Mouse (Mus musculus) kidney, postnatal 0 days (tissue): ENCODE measurements at regions not wholly inside any gene's neighbourhood (a gene's known extent, or its start where the extent isn't known, plus 50 kb on each side); places are given as distances from the start of the nearest gene placed in this dataset.

Source experiments
- ATAC-seq: fragments of 200-750 bp; cut with Nextera tagmentation; replicated peaks from 2 replicates; pipeline ENCODE4 v1.8.0; 2017; ENCODE audit warnings: low read depth, moderate number of reproducible peaks, moderate TSS enrichment, moderate library complexity; ENCODE audit not compliant: low FRiP score
- DNase-seq: peaks from one replicate; pipeline ENCODE4 v3.0.0-alpha.2; 2016; ENCODE audit warnings: low spot score
- H3K27ac ChIP-seq: fragments of 300-500 bp; sonication (generic); 2 replicates; pipeline ENCODE4 v1.5.1; 2014; ENCODE audit warnings: mild to moderate bottlenecking
- H3K27me3 ChIP-seq: fragments of 300-500 bp; sonication (generic); 2 replicates; pipeline ENCODE4 v1.6.1; 2014; ENCODE audit warnings: low read length, mixed read lengths; ENCODE audit not compliant: insufficient read depth
- H3K36me3 ChIP-seq: fragments of 300-500 bp; sonication (generic); 2 replicates; pipeline ENCODE4 v1.6.1; 2014; ENCODE audit warnings: low read length, mixed read lengths; ENCODE audit not compliant: insufficient read depth
- H3K4me1 ChIP-seq: fragments of 300-500 bp; sonication (generic); replicated peaks from 2 replicates; pipeline ENCODE4 v1.6.1; 2014; ENCODE audit warnings: antibody characterized with exemption, low read length, mixed read lengths; ENCODE audit not compliant: insufficient read depth
- H3K4me2 ChIP-seq: fragments of 300-500 bp; sonication (generic); 2 replicates; pipeline ENCODE4 v1.6.1; 2014; ENCODE audit warnings: mild to moderate bottlenecking, low read length, moderate library complexity, mixed read lengths
- H3K4me3 ChIP-seq: fragments of 300-500 bp; sonication (generic); replicated peaks from 2 replicates; pipeline ENCODE4 v1.5.1; 2014; ENCODE audit warnings: low read depth, low read length
- H3K9ac ChIP-seq: fragments of 300-500 bp; sonication (generic); 2 replicates; pipeline ENCODE4 v1.6.1; 2014; ENCODE audit warnings: low read depth, low read length
- H3K9me3 ChIP-seq: fragments of 300-500 bp; sonication (generic); replicated peaks from 2 replicates; pipeline ENCODE4 v1.6.1; 2016; ENCODE audit warnings: low read length, inconsistent platforms, mixed read lengths
- CTCF ChIP-seq: IDR thresholded peaks from 2 replicates; pipeline ENCODE4 v1.5.1; 2016; ENCODE audit warnings: antibody characterized with exemption, low read depth, mild to moderate bottlenecking, moderate library complexity
- WGBS: fragments of 180-500 bp; shearing (Covaris S2); extraction: QIAGEN DNeasy Blood & Tissue Kit; methylation state at CpG from one replicate; pipeline ENCODE4 v1.1.7; 2014; 5-methylcytosine and 5-hydroxymethylcytosine counted together

DNA sequence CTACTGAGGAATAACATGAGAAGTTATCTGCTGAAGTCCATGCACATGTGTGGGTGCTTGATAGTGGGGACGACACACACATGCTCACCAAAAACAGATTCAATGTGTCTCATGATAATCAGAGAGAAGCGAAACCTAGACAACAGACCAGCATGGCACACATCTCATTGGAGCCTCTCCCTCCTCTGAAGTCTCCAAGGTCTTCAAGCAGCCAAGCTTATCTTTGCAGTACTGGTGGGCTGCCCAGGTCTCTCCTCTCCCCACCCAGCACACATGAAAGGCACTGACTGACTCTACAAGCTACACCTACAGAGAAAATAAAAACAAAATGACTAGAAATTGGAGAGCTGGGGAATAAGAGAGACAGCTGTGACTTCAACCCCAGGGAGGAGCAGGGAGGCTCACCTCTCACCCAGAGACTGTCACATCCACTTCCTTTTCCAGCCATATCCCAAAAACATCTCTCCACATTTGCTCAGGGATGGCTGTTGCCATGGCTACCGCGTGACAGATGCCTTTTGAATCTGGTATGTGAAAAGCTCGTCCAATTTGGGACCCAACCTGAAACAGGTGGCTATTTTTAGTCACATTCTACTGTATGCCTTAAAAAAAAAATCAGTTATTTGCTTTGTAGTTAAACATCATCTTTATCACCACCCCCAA, 62.7 kb upstream of the Lclat1 start:
- H3K27ac ChIP-seq, result no peak overlapping the region
- ATAC-seq (no peak), DNase-seq (no peak)
- H3K9ac ChIP-seq, result no peak overlapping the region
- no peak for TF ChIP-seq CTCF
- no peaks in the 10 kb centered on the region for H3K36me3 ChIP-seq
- no peak overlapping the region for H3K4me2 ChIP-seq
- no peak overlapping the region for H3K4me3 ChIP-seq
- no peaks in the 10 kb centered on the region for H3K4me1 ChIP-seq
- no peaks in the 10 kb centered on the region for H3K9me3 ChIP-seq
- WGBS, result 80% methylated on average over 5 of the region's 5 CpGs
- no peaks in the 10 kb centered on the region for H3K27me3 ChIP-seq

DNA sequence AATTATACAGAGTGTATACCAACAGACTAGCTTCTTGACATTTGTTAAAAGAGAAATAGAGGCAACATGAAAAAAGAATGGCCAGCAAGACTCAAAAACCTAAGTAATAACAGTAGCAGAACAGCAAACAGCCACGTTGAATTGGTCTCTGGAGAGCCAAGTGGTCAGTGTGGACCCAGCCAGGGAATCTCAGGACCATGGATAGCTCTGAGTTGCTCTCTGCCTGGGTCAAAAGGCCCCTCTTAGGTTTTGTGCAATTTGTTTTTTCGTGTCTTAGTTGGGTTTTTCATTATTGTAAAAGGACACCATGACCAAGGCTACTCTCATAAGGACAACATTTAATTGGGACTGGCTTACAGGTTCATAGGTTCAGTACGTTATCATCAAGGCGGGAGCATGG, 60.8 kb upstream of the Lclat1 start:
- Histone ChIP-seq H3K27ac (no peak overlapping the region), H3K9me3 (no peaks in the 10 kb centered on the region), H3K4me2 (no peak overlapping the region), H3K4me3 (no peak overlapping the region), H3K36me3 (no peaks in the 10 kb centered on the region), H3K9ac (no peak overlapping the region), H3K4me1 (no peaks in the 10 kb centered on the region), H3K27me3 (no peaks in the 10 kb centered on the region)
- WGBS, result 54% methylated on average over 4 of the region's 4 CpGs
- TF ChIP-seq CTCF, result no peak
- ATAC-seq (no peak), DNase-seq (peak; percentile 58)

DNA sequence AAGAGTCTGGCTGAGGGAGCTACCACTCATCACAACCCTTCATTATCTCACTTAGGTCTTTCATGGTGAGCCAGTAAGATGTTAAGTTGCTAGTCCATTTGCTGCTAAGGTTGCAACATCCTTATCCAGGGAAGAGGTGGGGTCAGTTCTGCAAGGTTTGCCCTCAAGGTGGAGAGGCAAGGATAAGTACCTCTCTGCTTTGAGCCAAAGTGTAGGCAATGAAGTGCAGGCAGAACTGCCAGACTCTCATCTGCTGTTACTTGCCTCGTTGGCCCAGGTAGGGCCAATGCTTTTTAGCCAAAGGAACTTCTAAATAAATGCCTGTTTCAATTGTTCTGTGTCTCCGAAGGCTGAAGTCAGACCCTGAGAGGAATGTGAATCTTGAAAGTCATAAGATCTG, 59.6 kb upstream of the Lclat1 start:
- no peak overlapping the region for H3K27ac ChIP-seq
- WGBS, result 80% methylated on average over 2 of the region's 2 CpGs
- DNase-seq, result no peak

DNA sequence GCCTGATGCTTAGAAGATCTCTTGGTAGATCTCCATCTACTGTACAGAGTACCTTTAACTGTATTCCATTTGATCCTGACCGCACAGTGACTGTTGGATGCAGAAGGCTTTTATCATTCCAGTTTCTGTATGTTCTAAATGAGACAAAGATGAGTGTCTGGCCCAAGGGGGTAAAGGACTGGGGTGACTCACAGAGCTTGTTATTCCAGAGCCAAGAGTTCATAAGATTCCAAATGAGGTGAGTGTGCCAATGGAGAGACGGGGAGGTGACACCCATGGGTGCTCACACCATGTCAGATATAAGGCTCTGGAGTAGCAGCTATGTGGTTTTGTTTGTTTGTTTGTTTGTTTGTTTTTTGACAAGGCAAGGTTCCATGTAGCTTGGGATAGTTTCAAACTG, 54.8 kb upstream of the Lclat1 start:
- Histone ChIP-seq H3K27ac (peak overlapping the region; percentile 57), H3K9ac (no peak overlapping the region), H3K4me1 (0 out of 2 replicates have a peak, but pooled peaks cover 7% of the 10 kb centered on the region), H3K27me3 (no peaks in the 10 kb centered on the region), H3K9me3 (no peaks in the 10 kb centered on the region), H3K36me3 (no peaks in the 10 kb centered on the region), H3K4me3 (no peak overlapping the region), H3K4me2 (no peak overlapping the region)
- ATAC-seq, result no peak
- 80% methylated on average over 2 of the region's 2 CpGs for WGBS
- DNase-seq, result no peak
- TF ChIP-seq CTCF, result no peak

More for the DNA sequence above, 59.6 kb upstream of the Lclat1 start:
- H3K4me1 ChIP-seq, result 0 out of 2 replicates have a peak, but pooled peaks cover 1% of the 10 kb centered on the region
- no peak for TF ChIP-seq CTCF
- H3K4me3 ChIP-seq, result no peak overlapping the region
- H3K4me2 ChIP-seq, result no peak overlapping the region
- no peaks in the 10 kb centered on the region for H3K27me3 ChIP-seq
- no peaks in the 10 kb centered on the region for H3K9me3 ChIP-seq
- H3K9ac ChIP-seq, result no peak overlapping the region
- ATAC-seq, result no peak
- no peaks in the 10 kb centered on the region for H3K36me3 ChIP-seq

DNA sequence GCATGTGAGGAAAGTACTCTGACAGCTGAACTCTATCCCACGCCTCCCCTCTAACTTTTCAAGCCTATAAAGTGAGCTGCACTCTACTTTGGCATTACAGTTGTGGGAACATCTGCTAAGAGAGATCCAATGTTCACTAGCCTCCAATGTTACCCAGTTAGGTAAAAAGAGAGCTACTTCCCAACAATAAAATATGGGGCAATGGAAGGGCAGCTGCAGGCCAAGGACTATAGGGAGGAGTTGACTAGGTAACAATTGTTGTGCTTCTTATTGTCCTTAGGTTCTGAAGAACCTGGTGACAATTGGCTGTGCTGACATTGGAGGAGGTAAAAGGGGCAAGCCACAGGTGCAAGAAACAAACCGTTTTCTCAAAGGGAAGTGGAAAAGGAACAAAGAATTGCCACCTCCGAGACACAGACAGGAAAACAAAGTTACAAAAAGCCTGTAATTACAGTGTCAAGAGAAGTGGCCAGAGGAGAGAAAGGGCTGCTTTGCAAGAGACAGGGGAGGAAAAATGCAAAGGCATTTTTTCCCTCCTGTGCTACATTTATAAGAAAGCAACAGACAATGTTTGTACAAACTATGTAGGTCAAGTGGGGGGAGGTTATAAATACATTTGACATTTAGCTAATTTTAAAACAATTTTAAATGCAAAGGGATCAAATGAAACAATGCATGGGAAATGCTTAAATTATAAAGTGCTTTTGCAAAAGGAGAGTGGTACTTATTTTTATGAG, 54.1 kb upstream of the Lclat1 start:
- Histone ChIP-seq H3K27ac (peak overlapping the region; percentile 57), H3K4me3 (no peak overlapping the region), H3K4me2 (no peak overlapping the region), H3K27me3 (no peaks in the 10 kb centered on the region), H3K9ac (no peak overlapping the region), H3K36me3 (no peaks in the 10 kb centered on the region), H3K9me3 (no peaks in the 10 kb centered on the region), H3K4me1 (0 out of 2 replicates have a peak, but pooled peaks cover 7% of the 10 kb centered on the region)
- ATAC-seq (no peak), DNase-seq (peak; percentile 63)
- WGBS, result 19% methylated on average over 3 of the region's 3 CpGs
- no peak for TF ChIP-seq CTCF

DNA sequence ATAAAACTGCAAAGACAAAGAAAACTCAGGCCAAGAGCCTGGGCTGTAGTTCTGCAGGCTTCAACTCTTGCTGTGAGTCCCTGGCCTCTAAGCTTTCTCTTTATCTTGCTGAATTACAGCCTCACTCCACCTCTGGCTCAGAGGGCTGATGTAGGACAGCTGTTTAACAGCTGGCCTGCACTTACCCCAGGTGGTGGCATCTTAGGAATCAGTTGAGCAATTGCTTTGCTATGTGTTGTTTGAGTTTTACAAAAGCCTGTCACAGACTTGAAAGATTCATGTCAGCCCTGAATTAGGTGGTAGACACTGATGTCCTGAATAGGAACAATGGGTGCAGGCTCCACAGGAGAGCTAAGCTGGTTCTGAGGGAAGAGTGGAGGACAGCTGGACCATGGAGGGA, 53.6 kb upstream of the Lclat1 start:
- no peak overlapping the region for H3K9ac ChIP-seq
- no peak overlapping the region for H3K4me3 ChIP-seq
- H3K27ac ChIP-seq, result 0 out of 2 replicates have a peak overlapping the region, but pooled peaks have one; percentile 25
- H3K9me3 ChIP-seq, result no peaks in the 10 kb centered on the region
- H3K36me3 ChIP-seq, result no peaks in the 10 kb centered on the region
- DNase-seq (peak; percentile 85), ATAC-seq (peak; percentile 54; the same call in 1 of the 2 replicates)
- TF ChIP-seq CTCF, result no peak
- 0 out of 2 replicates have a peak, but pooled peaks cover 7% of the 10 kb centered on the region for H3K4me1 ChIP-seq
- no peaks in the 10 kb centered on the region for H3K27me3 ChIP-seq
- no peak overlapping the region for H3K4me2 ChIP-seq
